Mouse (Mus musculus): ENCODE results near the gene Hyal1.
A peak's percentile ranks its signal among the peaks of the same experiment; 100 is the strongest.
"Not testable (repeated sequence)": the region's sequence is repeated elsewhere in the genome, so short reads cannot be mapped to it uniquely, and the experiment has no call there.

Gene Hyal1

DNA sequence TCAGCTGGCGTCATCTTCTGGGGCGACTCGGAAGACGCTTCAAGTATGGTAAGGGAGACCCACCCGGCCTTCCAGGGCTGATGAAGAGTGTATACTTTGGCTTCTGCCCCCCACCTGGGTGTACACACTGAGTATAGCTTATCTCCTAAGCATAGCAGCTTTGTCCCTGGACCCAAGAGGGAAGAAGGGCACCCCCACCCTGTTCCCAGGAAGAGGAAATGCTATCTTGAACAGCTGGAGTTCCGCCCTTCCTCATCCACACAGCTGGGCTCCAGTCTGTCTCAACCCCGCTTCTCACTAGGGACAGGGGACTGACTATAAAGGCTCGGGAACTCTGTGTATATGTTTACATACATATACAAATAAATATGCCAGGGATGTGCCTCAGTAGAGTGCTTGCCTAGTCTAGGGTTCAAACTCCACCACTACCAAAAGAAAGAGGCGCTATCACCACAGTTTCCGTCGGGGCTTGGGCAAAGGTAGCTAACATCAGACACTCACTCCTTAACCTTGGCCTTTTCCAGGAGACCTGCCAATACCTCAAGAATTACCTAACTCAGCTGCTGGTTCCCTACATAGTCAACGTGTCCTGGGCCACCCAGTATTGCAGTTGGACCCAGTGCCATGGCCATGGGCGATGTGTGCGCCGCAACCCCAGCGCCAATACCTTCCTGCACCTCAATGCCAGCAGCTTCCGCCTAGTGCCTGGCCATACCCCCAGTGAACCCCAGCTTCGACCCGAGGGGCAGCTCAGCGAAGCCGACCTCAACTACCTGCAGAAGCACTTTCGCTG is 5.0 kb upstream of the Hyal1 start:
- DNase-seq (ENCODE audit: low spot score in 2 of 2) = no peak

DNA sequence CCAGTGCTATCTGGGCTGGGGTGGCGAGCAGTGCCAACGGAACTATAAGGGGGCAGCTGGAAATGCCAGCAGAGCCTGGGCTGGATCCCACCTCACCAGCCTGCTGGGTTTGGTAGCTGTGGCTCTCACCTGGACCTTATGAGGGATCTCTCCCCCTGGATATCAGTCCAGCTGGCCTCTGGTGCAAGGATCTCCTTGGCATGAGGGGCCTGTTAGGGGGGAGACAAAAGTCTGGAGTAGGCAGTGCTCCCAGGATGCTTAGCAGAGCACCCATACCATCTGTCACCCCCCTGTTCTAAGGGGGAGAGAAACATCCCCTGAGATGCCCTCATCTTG is 4.4 kb upstream of the Hyal1 start:
- no peak for DNase-seq (ENCODE audit: low spot score in 2 of 2)

DNA sequence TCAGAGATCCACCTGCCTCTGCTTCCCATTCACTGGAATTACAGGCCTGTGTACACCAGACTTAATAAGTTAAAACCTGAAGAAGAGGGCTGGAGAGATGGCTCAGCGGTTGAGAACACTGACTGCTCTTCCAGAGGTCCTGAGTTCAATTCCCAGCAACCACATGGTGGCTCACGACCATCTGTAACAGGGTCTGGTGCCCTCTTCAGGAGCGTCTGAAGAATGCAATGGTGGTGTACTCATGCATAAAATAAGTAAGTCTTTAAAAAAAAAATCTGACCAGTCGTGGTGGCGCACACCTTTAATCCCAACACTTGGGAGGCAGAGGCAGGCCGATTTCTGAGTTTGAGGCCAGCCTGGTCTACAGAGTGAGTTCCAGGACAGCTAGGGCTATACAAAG is 3.0 kb upstream of the Hyal1 start:
- DNase-seq (ENCODE audit: low spot score in 2 of 2) = not testable (repeated sequence)

DNA sequence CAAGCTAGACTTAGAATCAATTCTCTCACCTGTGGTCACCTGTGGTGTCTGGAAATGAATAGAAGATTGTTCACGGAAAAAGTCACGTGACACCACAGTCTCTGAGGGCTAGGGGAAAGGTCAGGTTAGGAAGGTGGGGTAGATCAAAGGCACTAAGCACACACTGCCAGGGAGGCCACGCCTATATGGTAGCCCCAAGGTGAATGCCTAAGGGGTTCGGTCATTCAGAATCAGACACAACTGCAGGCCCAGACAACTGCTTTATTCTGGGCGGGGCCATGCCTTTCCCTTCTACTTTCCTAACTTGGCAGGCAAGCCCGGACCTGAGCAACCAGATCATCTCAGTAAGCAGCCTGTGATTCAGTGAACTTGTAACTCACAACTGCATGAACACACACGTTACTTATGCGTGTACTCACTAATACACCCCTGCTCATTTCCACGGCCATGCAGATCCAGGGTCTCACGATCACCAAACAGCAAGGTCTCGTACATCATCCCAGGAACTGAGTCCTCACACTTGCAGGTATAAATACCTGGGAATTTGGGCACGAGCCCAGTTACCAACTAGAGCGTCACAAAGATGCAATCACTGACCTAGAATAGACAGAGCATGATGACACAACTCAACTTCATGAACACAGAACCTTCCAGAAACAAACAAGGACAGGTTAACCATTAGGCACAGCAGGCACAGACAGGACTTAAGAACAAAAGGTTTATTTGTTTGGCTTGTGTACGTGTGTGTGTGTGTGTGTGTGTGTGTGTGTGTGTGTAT is 959 bp upstream of the Hyal1 start:
- no peak for DNase-seq (ENCODE audit: low spot score in 2 of 2)

DNA sequence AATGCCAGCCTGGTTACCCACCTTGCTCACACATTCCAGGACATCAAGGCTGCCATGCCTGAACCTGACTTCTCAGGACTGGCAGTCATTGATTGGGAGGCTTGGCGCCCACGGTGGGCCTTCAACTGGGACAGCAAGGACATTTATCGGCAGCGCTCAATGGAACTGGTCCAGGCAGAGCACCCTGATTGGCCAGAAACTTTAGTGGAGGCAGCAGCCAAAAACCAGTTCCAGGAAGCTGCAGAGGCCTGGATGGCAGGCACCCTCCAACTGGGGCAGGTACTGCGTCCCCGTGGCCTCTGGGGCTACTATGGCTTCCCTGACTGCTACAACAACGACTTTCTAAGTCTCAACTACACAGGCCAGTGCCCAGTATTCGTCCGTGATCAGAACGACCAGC is 1.1 kb downstream of the Hyal1 start:
- DNase-seq (ENCODE audit: low spot score in 2 of 2) = no peak

DNA sequence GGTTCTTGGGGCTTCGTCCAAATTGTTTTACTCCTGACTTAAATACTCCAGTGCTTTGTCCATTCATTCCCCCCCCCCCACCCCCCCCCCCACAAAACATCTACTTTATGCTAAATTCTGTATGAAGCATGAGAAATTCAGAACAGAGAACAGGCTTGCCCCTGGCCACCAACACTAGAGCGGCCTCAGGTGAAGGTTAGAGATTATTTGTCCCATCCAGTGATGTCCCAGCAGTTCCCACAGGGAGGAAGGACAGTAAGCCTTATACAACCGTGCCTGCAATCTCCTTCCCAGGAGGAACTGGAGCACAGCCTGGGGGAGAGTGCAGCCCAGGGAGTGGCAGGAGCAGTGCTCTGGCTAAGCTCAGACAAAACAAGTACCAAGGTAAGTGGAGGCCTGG is 1.9 kb downstream of the Hyal1 start, which contains the start of gene Naa80:
TSS of gene Naa80 (plus strand) at position 301 of the 400 bp plus-strand sequence.
- DNase-seq (ENCODE audit: low spot score in 2 of 2) = no peak

DNA sequence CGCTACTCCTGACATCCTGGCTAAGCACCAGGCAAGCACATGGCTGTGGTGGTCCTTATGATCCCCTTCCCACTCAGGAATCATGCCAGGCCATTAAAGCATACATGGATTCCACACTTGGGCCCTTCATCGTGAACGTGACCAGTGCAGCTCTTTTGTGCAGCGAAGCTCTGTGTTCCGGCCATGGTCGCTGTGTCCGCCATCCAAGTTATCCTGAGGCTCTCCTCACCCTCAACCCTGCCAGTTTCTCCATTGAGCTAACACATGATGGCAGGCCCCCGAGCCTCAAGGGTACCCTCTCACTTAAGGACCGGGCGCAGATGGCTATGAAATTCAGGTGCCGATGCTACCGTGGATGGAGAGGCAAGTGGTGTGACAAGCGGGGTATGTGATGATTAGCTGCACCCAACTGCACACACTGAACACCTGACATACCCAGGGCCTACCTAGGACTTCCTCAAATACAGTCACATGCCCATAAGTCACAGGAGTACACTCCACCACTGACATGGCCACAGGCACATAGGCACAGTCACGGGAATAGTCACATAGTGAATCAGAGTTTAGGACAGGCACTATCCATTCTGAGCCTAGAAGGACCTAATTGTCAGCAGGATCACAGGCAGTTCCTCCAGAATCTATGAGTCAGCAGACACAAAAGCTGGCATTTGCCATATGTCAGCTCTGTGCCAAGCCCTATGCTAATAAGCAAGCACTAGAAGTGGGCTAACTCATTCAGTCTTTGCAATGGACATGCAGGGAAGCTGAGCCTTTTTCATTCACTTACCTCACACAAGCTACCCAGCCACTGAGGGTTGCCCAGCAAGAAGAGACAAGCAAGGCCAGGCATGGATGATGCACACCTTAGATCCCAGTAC is 2.5 kb downstream of the Hyal1 start:
- DNase-seq (ENCODE audit: low spot score in 2 of 2) = no peak

DNA sequence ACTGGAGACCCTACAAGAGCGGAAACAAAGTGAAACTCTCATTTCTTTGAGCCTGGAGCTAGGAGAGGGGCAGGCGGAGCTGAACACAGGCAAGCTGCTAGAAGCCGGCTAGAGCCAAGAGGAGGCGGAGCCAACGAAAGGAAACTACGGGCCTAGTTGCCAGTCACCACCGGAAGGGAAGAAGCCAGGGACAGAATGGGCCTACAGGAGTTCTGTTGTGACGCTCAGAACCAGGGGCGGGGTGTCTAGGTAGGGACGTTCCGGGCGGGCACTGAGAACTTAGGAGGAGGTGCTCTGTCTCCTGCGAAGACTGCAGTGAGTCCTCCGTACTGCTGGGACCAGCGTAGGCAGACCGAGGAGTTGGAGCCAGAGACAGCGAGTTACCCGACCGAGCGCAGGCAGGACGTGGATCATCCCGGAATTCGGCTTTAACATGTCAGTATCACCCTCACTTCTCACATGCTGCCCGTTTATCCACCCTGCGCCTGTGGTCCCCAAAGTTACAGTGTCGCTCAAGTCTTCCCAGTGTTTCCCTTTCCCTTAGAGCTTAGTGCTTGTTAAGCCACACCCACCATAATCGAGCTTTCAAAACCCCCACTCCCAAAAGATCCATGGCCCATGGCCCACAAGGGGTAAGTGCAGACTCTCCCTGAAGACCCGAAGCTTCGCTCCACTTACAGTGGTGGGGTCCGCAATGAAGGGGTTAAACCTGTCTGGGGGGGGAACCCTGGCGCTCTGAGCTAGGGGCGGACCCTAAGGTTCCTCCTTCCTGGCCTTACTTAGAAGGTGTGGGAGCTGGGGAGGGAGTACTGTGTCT is 4.0 kb downstream of the Hyal1 start, which contains the start of gene Hyal3:
TSS of gene Hyal3 (plus strand) at position 318 of the 817 bp plus-strand sequence.
- DNase-seq (ENCODE audit: low spot score in 2 of 2) = peak; percentile 89 to 91

DNA sequence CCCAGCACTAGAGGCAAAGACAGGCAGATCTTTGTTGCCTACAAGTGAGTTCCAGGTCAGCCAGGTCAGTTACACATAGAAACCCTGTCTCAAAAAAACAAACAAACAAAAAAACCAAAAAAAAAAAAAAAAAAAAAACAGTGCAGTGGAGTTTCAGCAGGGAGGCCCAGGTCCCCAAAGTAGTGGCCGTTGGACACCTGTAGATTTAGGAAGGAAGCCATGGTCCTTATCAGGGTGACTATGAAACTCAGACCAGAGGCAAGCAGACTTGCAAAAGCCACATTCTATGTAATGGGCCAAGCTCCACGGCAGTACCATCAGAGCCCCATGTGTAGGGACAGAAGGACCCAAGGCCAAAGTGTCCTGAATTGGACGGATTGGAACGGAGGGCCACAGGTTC is 4.9 kb downstream of the Hyal1 start:
- no peak for DNase-seq (ENCODE audit: low spot score in 2 of 2)

DNA sequence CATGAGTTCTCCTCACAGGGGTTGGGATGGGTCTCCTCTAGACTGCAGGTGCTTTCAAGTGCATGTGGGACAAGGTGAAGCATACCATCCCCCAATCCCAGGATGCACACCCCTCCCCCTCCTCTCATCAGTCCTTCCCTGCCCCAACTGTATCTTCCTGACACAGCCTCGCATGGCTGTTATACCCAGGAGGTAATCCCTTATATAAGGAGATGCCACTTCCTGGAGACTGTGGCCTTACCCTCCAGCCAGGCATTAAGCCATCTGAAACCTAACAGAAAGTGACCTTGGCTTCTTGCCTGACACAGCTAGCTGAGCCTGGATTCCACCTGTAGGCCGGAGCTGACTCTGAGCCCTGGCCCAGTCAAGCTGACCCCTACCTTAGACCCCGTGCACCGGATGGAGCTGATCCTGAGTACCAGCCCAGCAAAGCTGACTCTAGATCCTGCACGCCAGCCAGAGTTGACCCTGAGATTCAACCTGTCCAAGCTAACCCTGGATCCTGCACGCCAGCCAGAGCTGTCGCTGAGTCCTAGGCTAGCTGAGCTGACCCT is 5.9 kb downstream of the Hyal1 start:
- no peak for DNase-seq (ENCODE audit: low spot score in 2 of 2)

DNA sequence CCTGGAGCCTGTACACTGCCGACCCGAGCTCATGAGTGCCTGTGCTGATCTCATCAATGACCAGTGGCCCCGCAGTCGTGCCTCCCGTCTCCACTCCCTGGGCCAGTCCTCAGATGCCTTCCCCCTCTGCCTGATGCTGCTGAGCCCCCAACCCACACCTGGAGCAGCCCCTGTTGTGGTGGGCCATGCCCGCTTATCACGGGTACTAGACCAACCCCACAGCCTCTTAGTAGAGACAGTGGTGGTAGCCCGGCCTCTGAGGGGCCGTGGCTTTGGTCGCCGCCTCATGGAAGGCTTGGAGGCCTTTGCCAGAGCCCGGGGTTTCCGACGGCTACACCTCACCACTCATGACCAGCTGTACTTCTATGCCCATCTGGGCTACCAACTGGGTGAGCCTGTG is 6.4 kb downstream of the Hyal1 start:
- DNase-seq (ENCODE audit: low spot score in 2 of 2) = no peak

DNA sequence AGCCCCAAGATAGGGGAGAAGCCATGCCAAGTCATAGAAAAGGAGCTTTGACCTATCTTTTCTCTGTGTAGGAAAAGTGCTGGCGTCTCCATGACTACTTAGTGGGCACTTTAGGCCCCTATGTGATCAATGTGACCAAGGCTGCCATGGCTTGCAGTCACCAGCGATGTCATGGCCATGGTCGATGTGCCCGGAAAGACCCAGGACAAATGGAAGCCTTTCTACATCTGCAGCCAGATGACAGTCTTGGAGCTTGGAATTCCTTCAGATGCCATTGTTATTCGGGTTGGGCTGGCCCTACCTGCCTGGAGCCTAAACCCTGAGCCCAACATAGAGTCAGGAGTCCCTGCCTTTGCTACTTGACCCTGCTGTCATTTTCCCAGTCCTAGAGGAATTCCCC is 9.8 kb downstream of the Hyal1 start:
- DNase-seq (ENCODE audit: low spot score in 2 of 2) = no peak

DNA sequence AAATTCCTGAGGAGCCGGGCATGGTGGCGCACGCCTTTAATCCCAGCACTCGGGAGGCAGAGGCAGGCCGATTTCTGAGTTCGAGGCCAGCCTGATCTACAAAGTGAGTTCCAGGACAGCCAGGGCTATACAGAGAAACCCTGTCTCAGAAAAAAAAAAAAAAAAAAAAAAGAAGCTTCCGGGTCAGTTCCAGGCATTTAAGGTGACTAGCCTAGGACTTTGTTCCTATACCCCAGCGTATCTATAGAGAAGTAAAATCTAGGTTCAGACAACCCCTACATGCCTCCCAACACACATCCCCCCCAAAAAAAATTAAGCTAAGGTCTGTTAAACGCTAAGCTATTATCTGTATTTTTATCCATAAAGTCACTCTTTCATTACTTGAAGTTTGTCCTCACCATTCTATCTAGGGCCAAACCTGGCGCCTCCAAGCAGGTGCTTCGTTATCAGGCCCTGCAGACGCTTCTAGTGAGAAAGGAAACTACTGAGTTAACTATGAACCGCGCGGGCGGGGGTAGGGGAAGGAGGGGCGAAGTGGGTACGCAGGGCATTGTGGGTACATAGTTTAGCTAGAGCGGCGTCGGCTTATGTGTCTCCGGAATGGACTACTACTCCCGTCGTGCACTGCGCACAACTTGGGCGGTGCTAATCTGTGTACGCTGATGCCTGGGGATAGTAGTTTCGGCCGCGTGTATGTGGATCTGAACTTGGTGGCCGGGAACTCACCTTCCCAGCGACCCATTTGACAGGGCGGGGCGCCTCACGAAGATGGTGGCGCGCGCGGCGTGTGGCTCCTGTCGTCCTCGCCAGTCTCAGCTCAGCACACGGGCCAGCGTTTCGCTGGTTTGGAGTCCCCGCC is 10.5 kb downstream of the Hyal1 start, which contains the start of gene Ifrd2:
TSS of gene Ifrd2 (plus strand) at position 669 of the 859 bp plus-strand sequence.
- DNase-seq (ENCODE audit: low spot score in 2 of 2) = peak; percentile 99

DNA sequence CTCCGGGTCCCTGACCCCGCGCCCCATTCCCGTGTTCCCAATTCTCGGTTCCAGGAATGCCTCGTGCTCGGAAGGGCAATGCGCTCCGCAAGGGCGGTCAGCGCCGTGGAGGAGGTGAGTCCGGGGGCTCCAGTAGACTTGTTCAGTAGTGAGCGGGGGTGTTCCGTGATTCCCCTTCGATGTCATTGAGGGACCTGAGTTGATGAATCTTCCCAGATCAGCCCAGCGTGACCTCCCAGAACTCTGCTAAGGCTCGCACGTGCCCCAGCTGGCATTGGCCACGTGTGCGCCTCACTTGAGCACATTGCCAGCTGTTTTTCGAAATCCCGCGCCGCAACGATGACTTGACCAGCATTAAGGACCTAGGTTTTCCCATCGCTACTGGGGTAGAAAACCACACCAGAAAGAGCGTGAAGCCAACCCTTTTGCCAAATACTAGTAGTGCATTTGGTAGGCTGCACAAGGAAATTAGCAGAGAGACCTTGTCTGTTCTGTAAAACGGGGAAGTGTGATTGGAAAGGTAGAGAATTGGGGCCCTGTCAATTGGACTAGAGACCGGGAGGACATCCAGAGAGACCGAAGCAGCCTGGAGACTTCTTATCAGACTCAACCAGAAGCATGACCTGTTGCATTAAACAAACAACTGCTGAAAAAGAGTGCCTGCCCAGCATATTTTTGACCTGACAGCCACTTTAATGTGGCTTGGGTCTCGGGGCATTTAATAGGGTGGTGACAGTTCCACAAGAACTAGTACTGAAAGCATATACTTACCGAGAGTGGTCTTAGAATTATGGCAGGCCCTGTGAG is 11.3 kb downstream of the Hyal1 start:
- DNase-seq (ENCODE audit: low spot score in 2 of 2) = no peak

DNA sequence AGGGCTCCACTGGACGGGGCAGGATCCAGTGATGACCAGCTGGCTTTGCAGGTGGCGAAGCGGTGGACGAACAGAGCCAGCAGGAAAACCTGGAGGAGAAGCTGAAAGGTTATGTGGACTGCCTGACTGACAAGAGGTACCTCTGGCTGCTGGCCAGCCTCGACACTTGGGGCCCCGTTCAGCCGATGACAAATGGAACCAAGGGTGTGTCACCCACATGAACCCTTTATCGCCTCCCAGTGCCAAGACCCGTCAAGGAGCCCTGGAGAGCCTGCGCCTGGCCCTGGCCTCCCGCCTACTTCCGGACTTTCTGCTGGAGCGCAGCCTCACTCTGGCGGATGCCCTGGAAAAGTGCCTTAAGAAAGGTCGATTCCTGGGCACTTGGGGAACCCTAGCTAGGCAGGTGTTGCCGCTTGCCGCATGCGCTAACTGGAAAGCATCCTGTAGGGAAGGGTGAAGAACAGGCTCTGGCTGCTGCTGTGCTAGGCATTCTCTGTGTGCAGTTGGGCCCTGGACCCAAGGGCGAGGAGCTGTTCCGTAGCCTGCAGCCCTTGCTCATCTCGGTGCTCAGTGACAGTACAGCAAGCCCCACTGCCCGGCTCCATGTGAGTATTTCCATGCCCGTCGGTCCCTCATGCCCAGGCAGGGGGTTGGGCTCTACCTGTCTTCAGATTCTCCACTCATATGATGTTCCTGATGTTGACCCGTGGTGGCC is 13.5 kb downstream of the Hyal1 start:
- DNase-seq (ENCODE audit: low spot score in 2 of 2) = no peak

DNA sequence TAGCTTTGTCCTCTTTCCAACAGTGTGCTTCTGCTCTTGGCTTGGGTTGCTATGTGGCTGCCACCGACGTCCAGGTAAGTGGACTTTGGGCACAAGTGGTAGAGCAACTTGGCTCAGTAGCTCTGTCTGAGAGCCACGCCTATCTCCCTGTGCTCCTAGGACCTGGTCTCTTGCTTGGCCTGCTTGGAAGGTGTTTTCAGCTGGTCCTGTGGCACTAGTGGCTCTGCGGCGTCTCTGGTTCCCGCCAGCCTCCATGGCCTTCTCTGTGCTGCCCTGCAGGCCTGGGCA is 14.0 kb downstream of the Hyal1 start:
- DNase-seq (ENCODE audit: low spot score in 2 of 2) = no peak

DNA sequence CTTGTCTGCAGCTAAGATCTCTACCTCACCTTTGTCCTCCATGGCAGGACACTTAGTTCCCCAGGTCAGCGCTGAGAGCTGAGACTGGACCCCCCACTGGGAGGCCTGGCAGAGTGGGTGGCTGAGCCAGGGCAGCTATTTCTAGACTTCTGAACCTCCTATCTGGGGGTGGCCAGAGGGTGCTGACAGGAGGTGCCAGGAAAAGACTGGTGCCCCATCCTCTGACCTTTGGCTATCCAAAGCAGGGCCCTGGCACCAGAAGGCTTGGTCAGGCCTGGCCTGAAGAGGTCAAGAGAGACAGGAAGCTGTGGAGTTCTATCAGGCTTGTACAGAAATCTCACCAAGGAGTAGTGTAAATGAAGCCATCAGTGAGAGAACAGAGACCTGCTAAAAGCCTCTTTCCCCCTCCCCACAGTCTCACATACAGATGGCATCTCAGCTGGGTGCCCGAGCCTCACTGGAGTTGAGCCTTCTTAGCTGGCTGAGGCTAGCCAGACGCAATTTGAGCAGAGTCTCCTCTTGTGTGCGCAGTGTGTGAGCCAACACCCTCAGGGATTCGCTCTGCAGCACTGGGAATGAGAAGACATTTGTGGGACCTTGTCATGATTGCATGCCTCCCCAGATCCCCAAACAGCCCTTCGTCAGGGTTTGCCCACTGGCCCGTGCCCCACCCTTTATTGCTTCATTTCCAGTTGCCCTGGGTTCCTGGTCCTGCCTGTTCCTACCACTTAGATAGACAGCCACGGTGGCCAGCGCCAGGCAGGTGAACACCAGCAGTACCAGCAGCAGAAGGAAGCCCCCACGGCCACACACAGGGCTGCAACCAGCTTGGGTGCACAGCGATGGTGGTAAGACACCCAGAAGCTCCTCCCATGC is 16.6 kb downstream of the Hyal1 start:
- no peak for DNase-seq (ENCODE audit: low spot score in 2 of 2)

All from right cerebral cortex, adult 2 months (tissue).